Mouse (Mus musculus): ENCODE data around the gene Sgms2. TPM values are rescaled to one million over a fixed set of nuclear protein-coding genes. Genes with fewer than 3 reads are reported as not detected.

Gene Sgms2
- polyA plus RNA-seq, 1 experiment from 2014 or later: 0.87 TPM

DNA sequence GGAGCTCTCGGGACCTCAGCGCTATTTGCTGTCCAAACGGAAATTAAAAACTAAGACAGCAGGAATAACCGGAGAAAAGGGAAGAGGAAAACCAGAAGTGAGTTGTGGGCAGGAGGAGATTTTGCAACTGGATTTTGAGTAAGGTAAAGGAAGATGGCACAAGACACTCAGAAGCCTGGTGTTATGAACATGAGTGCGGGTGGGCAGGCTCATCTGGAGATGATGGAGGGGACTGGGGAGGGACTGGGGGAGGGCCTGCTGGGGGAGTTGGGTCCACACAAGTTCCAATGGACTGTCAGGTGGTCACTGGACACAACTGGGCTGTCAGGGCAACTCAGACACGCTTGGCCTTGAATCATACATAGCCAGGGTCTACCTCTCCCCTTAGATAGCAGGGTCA is 24.8 kb downstream of the Sgms2 start:
- Histone ChIP-seq H3K27me3 (replicated peaks) (0 out of 2 replicates have a peak, but pooled peaks cover 3% of the 10 kb centered on the region), H3K4me2 (no peak overlapping the region), H3K9me3 (replicated peaks) (no peaks in the 10 kb centered on the region), H3K4me3 (no peak overlapping the region), H3K27ac (ENCODE audit: poor library complexity, severe bottlenecking) (no peak overlapping the region), H3K9ac (no peak overlapping the region), H3K4me1 (replicated peaks) (no peaks in the 10 kb centered on the region), H3K36me3 (no peaks in the 10 kb centered on the region)
- WGBS: 83% methylated on average over 6 of the region's 6 CpGs
- no peak for ATAC-seq (ENCODE audit: insufficient number of reproducible peaks, low FRiP score)

DNA sequence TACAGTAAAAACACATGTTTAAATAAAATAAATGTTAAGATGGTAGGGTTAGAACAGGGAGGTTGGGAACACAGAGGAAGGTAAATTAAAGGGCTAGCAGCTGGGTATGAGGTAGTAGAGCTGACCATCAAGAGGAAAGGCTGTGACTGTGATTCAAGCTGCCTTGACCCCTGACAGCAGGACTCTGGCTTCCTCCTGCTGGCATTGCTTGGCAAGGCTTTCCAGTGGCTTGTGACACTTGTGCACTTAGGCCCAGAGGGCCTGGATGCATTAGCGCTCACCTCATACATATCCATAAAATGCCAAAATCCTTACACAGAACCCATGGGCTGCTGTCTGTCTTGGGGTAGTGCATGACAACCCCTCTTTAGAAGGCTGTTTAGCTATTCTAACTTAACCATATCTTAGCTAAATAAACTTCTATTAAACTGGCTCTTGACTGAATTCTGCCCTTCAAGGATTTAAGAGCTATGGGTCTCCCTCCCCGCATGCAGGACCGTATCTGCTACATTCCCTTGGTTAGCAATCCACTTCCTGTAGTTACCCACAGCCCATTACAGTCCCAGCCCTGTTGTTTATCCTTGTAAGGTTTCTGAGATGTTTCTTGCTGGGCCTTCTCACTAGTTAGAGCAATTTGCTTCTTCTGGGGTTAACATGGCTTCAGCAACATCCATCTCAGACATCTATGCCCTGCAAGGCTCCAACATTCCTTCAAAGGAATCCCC is 25.5 kb downstream of the Sgms2 start:
- Histone ChIP-seq H3K4me3 (no peak overlapping the region), H3K4me1 (replicated peaks) (no peaks in the 10 kb centered on the region), H3K9ac (no peak overlapping the region), H3K27me3 (replicated peaks) (0 out of 2 replicates have a peak, but pooled peaks cover 3% of the 10 kb centered on the region), H3K4me2 (no peak overlapping the region), H3K36me3 (no peaks in the 10 kb centered on the region), H3K27ac (ENCODE audit: poor library complexity, severe bottlenecking) (no peak overlapping the region), H3K9me3 (replicated peaks) (no peaks in the 10 kb centered on the region)
- 66% methylated on average over 3 of the region's 3 CpGs for WGBS
- ATAC-seq (ENCODE audit: insufficient number of reproducible peaks, low FRiP score): no peak

DNA sequence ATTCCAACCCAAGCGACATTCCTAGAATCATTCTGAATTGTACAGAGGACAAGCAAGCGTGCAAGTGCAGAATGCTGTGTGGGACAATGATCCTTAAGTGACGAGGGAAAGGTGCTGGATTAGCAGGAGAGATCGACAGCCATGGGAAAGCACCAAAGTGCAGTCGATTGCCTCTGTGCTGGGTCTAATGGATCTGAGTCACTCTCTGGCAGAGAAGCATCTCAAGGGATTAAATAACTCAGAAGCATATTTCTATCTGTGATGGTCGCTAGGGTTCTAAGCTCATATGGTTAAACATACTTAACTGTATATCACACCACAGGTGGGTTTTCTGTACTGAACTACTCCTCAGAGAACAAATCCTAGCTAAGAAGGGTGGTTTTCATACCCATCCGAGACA is 118.2 kb downstream of the Sgms2 start:
- Histone ChIP-seq H3K4me3 (no peak overlapping the region), H3K9ac (no peak overlapping the region), H3K27me3 (replicated peaks) (no peaks in the 10 kb centered on the region), H3K36me3 (no peaks in the 10 kb centered on the region), H3K4me2 (no peak overlapping the region), H3K9me3 (replicated peaks) (no peaks in the 10 kb centered on the region), H3K4me1 (replicated peaks) (no peaks in the 10 kb centered on the region), H3K27ac (ENCODE audit: poor library complexity, severe bottlenecking) (no peak overlapping the region)
- no peak for ATAC-seq (ENCODE audit: insufficient number of reproducible peaks, low FRiP score)
- 74% methylated on average over 7 of the region's 7 CpGs for WGBS

DNA sequence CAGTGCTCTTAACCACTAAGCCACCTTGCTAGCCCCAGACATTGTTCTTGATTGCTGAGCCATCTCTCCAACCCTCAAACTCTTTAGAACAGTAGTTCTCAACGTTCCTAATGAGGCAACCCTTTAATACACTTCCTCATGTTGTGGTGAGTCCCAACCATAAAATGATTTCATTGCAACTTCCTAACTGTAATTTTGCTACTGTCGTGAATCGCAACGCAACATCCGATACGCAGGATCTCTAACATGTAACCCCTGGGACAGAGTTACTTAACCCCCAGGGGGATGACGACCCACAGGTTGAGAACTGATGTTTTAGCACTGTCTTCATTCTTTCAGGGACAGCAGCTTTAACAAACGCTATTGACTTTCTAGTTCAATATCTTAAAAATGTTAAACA is 122.5 kb downstream of the Sgms2 start:
- Histone ChIP-seq H3K9me3 (replicated peaks) (no peaks in the 10 kb centered on the region), H3K4me1 (replicated peaks) (peaks cover 11% of the 10 kb centered on the region), H3K4me3 (no peak overlapping the region), H3K27me3 (replicated peaks) (no peaks in the 10 kb centered on the region), H3K27ac (ENCODE audit: poor library complexity, severe bottlenecking) (no peak overlapping the region), H3K9ac (no peak overlapping the region), H3K36me3 (no peaks in the 10 kb centered on the region), H3K4me2 (no peak overlapping the region)
- no peak for ATAC-seq (ENCODE audit: insufficient number of reproducible peaks, low FRiP score)
- 86% methylated on average over 8 of the region's 8 CpGs for WGBS

DNA sequence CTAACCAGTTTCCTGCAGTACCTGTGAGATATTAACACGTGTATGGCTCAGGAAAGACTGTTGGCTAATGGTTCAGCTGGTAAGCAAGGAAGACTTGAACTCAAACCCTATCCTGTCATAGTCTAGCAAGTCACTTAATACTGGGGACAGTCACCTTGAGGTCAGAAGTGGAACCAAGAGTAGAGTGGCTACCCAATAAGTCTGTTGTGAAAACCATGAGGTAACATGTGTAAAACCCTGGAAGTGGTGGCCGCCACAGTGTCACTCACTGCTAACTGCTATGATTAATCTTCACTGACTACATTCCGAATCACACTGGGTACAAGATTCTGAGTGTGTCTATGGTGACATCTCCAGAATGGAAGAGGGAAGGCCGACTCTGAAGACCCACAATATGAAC is 123.8 kb downstream of the Sgms2 start:
- Histone ChIP-seq H3K4me2 (no peak overlapping the region), H3K27ac (ENCODE audit: poor library complexity, severe bottlenecking) (no peak overlapping the region), H3K4me3 (no peak overlapping the region), H3K27me3 (replicated peaks) (no peaks in the 10 kb centered on the region), H3K9me3 (replicated peaks) (no peaks in the 10 kb centered on the region), H3K4me1 (replicated peaks) (peaks cover 13% of the 10 kb centered on the region), H3K9ac (no peak overlapping the region), H3K36me3 (no peaks in the 10 kb centered on the region)
- WGBS: 75% methylated on average over 4 of the region's 4 CpGs
- ATAC-seq (ENCODE audit: insufficient number of reproducible peaks, low FRiP score): no peak

DNA sequence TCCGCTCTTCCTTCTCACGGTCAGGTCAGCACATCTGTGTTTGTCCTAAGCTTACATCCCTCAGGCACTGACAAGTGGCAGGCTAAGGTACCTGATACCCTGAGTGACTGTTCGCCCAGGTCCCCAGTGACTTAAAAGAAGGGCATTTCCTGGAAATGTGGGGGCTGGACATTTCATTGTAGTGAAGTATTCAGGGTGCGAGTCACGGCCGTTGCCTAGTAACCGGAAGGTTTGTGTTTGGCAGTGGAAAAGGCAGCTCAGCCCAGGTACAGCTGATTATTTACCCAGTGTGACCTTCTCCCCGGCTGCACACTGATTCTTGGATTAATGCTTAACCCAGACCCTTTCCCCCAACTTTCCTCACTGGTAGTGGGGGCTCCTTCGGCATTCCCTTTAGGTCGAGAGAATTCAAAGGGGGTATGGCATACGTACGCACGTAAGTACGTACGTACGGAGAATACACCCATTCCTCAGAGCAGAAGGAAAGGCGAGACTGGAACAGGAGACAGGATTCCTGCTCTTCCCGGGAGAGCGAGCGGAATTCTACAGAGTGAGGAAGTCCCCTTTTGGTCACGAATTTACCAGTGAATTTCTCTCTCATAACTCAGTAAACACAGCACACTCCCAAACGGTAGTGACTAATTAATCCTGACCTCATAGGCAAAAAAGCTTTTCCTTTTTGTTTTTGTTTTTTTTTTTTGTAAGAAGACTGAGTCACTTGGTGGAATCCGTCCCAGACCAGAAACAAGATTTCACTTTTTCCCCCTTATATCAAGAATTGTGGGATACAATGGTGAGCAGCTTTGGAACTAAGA is 126.4 kb downstream of the Sgms2 start:
- no peaks in the 10 kb centered on the region for H3K9me3 ChIP-seq (replicated peaks)
- no peak overlapping the region for H3K9ac ChIP-seq
- peak overlapping the region; percentile 52 for H3K4me2 ChIP-seq
- H3K27me3 ChIP-seq (replicated peaks): no peaks in the 10 kb centered on the region
- no peaks in the 10 kb centered on the region for H3K36me3 ChIP-seq
- no peak overlapping the region for H3K4me3 ChIP-seq
- peaks cover 13% of the 10 kb centered on the region for H3K4me1 ChIP-seq (replicated peaks)
- H3K27ac ChIP-seq (ENCODE audit: poor library complexity, severe bottlenecking): no peak overlapping the region
- 58% methylated on average over 23 of the region's 23 CpGs for WGBS
- peak; percentile 42; the same call in 1 of the 2 replicates for ATAC-seq (ENCODE audit: insufficient number of reproducible peaks, low FRiP score)

DNA sequence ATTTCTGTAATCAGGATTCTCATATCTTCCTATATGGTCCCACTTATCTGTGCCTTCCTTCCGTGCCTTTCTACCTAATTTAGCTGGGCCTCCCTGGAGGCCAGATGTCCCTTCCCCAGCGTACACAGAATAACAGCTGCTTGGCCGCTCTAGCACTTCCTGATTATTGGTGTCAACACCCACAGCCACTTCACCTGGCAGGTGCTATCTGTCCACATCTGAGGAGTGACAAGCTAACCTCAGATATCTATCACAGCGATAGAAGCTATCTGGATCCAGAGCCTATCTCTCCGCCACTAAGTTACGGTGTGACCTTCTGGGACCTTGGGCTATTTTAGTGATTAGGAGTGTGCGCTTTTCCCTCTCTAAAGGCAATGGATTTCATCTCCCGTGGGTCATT is 127.0 kb downstream of the Sgms2 start:
- Histone ChIP-seq H3K9ac (no peak overlapping the region), H3K4me1 (replicated peaks) (peaks cover 13% of the 10 kb centered on the region), H3K36me3 (no peaks in the 10 kb centered on the region), H3K27ac (ENCODE audit: poor library complexity, severe bottlenecking) (no peak overlapping the region), H3K27me3 (replicated peaks) (no peaks in the 10 kb centered on the region), H3K9me3 (replicated peaks) (no peaks in the 10 kb centered on the region), H3K4me2 (peak overlapping the region; percentile 52), H3K4me3 (no peak overlapping the region)
- peak; percentile 11; the same call in 1 of the 2 replicates for ATAC-seq (ENCODE audit: insufficient number of reproducible peaks, low FRiP score)
- 22% methylated on average over 8 of the region's 8 CpGs for WGBS

DNA sequence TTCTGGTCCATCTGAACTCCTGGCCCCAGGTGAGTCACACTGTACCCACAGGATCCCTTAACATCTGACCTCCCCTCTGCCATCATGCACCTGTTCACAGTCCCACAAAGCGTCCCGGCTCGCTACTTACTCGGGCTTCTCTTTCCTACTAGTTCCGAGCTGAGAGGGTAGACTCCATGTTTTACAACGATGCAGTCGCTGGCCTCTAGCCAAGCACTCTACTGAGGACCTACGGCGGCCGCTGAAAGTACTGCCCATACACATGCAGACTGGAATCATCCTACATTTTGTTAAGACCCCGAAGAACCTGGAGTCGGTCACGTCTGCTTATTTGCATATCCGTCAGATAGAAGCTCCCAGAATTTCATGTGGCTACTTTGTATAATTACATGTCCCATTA is 127.6 kb downstream of the Sgms2 start:
- H3K27me3 ChIP-seq (replicated peaks): no peaks in the 10 kb centered on the region
- H3K4me1 ChIP-seq (replicated peaks): peaks cover 13% of the 10 kb centered on the region
- H3K4me3 ChIP-seq: no peak overlapping the region
- no peak overlapping the region for H3K9ac ChIP-seq
- H3K4me2 ChIP-seq: no peak overlapping the region
- H3K36me3 ChIP-seq: no peaks in the 10 kb centered on the region
- no peaks in the 10 kb centered on the region for H3K9me3 ChIP-seq (replicated peaks)
- WGBS: 81% methylated on average over 14 of the region's 14 CpGs
- ATAC-seq (ENCODE audit: insufficient number of reproducible peaks, low FRiP score): no peak
- H3K27ac ChIP-seq (ENCODE audit: poor library complexity, severe bottlenecking): no peak overlapping the region

DNA sequence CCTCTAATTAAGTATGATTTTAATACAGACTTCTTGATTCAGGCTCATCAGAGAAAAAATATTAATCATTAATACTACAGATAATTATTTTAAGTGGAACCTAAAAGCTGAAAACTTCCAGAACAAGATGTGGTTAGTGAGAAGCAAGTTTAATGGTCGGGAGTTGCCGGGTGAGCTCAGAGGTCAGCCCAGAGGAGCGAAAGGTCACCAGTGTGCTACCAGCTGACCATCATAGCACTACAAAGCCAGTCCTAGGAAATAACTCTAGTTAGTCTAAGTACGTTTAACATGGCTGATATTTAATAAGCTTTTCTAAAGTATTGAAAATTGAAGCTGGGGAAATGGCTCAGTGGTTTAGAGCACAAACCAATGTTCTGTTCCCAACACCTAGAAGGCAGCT is 129.3 kb downstream of the Sgms2 start:
- H3K9ac ChIP-seq: no peak overlapping the region
- no peak overlapping the region for H3K4me3 ChIP-seq
- H3K27me3 ChIP-seq (replicated peaks): no peaks in the 10 kb centered on the region
- no peaks in the 10 kb centered on the region for H3K9me3 ChIP-seq (replicated peaks)
- no peaks in the 10 kb centered on the region for H3K36me3 ChIP-seq
- WGBS: 84% methylated on average over 4 of the region's 4 CpGs
- no peak for ATAC-seq (ENCODE audit: insufficient number of reproducible peaks, low FRiP score)
- peaks cover 13% of the 10 kb centered on the region for H3K4me1 ChIP-seq (replicated peaks)
- no peak overlapping the region for H3K27ac ChIP-seq (ENCODE audit: poor library complexity, severe bottlenecking)
- no peak overlapping the region for H3K4me2 ChIP-seq

DNA sequence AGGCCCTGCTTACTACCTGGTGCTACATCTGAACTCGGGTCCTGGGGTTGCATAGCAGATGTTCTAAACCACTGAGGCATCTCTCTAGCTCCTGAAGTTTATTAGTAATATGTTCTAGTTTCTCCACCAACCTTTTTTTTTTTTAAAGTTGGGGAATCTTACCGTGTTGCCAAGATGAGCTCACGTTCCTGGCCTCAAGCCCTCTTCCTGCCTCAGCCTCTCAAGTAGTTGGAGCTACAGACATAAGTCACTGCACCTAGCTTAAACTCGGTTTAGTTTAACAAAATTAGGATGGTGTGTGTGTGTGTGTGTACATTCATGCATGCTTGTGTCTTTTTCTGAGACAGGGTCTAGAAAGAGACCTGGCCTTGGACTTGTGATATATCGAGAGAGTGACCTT is 132.2 kb downstream of the Sgms2 start:
- H3K27ac ChIP-seq (ENCODE audit: poor library complexity, severe bottlenecking): no peak overlapping the region
- H3K9me3 ChIP-seq (replicated peaks): no peaks in the 10 kb centered on the region
- ATAC-seq (ENCODE audit: insufficient number of reproducible peaks, low FRiP score): no peak
- 73% methylated on average over 5 of the region's 5 CpGs for WGBS
- H3K4me2 ChIP-seq: no peak overlapping the region
- H3K4me3 ChIP-seq: no peak overlapping the region
- H3K9ac ChIP-seq: no peak overlapping the region
- no peaks in the 10 kb centered on the region for H3K36me3 ChIP-seq
- H3K4me1 ChIP-seq (replicated peaks): peaks cover 5% of the 10 kb centered on the region
- no peaks in the 10 kb centered on the region for H3K27me3 ChIP-seq (replicated peaks)

DNA sequence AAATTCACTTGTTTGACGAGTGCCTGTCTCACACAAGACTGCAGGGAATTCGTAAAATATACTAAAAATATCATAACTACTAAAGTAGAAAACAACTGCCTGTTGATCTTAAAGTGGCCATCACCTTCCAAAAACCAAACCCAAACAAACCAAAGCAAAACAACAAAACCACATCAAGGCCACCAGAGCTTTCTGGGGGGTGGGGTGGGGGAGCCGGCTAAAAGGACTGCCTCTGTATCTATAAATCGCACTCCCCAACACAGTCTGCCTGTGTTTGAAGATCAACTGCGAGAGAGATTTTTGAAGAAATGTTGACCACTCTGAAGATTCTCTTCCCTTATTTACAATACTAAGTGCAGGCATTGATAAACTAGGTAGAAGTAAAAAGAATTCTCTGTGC is 133.0 kb downstream of the Sgms2 start:
- Histone ChIP-seq H3K27ac (ENCODE audit: poor library complexity, severe bottlenecking) (no peak overlapping the region), H3K4me1 (replicated peaks) (no peaks in the 10 kb centered on the region), H3K4me2 (no peak overlapping the region), H3K27me3 (replicated peaks) (no peaks in the 10 kb centered on the region), H3K9me3 (replicated peaks) (no peaks in the 10 kb centered on the region), H3K9ac (no peak overlapping the region), H3K4me3 (no peak overlapping the region), H3K36me3 (no peaks in the 10 kb centered on the region)
- 60% methylated on average over 5 of the region's 5 CpGs for WGBS
- ATAC-seq (ENCODE audit: insufficient number of reproducible peaks, low FRiP score): no peak

Measured in heart, embryonic 12.5 days (tissue).